Mouse (Mus musculus) small intestine, adult 2 months (tissue): ENCODE measurements around the gene Atp8b4.

ENCODE experiments used
- CTCF ChIP-seq: fragments of 200-500 bp; IDR thresholded peaks from 2 replicates; pipeline ENCODE4 v1.5.1; 2012; ENCODE audit warnings: low read depth, mild to moderate bottlenecking, control low read depth, inconsistent platforms, low read length, moderate library complexity, mixed read lengths; ENCODE audit not compliant: insufficient replicate concordance, insufficient read length; ENCODE audit errors: extremely low read depth
- POLR2A ChIP-seq: fragments of 200-500 bp; IDR thresholded peaks from 2 replicates; pipeline ENCODE4 v1.6.1; 2012; ENCODE audit warnings: low read depth, mild to moderate bottlenecking, control low read depth, inconsistent platforms, low read length, moderate library complexity

DNA sequence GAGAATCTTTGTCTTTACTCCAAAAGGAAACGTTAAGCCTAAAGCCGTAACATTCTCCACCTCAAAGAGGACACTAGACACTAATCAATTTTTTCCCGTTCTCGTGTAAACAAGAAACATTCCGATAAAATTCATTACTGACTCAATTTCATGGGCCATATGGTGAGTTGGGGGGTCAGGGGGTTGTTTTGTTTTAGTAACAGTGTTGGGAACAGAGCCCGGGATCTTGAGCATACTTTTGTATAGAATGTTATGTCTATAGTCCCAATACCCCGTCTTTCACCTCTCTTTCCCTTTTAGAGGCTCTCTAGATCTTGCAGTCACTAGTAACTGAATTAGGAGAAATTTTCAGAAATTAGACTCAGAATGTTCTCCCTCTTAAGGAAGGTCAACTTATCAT lies 177.3 kb downstream of the Atp8b4 start:
- TF ChIP-seq POLR2A (no peak), CTCF (no peak)
